Mouse (Mus musculus) midbrain, embryonic 10.5 days (tissue): ENCODE data around the gene Svs6. TPM values are rescaled to one million over a fixed set of nuclear protein-coding genes. Genes with fewer than 3 reads are reported as not detected.
"Not testable (repeated sequence)": the region's sequence is repeated elsewhere in the genome, so short reads cannot be mapped to it uniquely, and the experiment has no call there.

ENCODE experiments used
- DNase-seq: peaks from one replicate; pipeline ENCODE4 v3.0.0-alpha.2; 2017; ENCODE audit warnings: low spot score
- H3K27ac ChIP-seq: fragments of 300-500 bp; sonication (generic); replicated peaks from 2 replicates; pipeline ENCODE4 v1.5.1; 2016; ENCODE audit warnings: mild to moderate bottlenecking
- H3K27me3 ChIP-seq: fragments of 300-500 bp; sonication (generic); 2 replicates; pipeline ENCODE4 v1.6.1; 2016; ENCODE audit warnings: low read depth, mild to moderate bottlenecking; ENCODE audit not compliant: poor library complexity, severe bottlenecking
- H3K36me3 ChIP-seq: fragments of 300-500 bp; sonication (generic); 2 replicates; pipeline ENCODE4 v1.6.1; 2016; ENCODE audit warnings: mild to moderate bottlenecking, moderate library complexity
- H3K4me1 ChIP-seq: fragments of 300-500 bp; sonication (generic); 2 replicates; pipeline ENCODE4 v1.6.1; 2016
- H3K4me3 ChIP-seq: fragments of 300-500 bp; sonication (generic); 2 replicates; pipeline ENCODE4 v1.5.1; 2016; ENCODE audit warnings: mild to moderate bottlenecking, moderate library complexity
- H3K9me3 ChIP-seq: fragments of 300-500 bp; sonication (generic); replicated peaks from 2 replicates; pipeline ENCODE4 v1.6.1; 2016; ENCODE audit warnings: mild to moderate bottlenecking
- WGBS: fragments of 180-500 bp; shearing (Covaris S2); methylation state at CpG from one replicate; pipeline ENCODE4 v1.1.7; 2016; 5-methylcytosine and 5-hydroxymethylcytosine counted together
- polyA plus RNA-seq: library from polyadenylated mRNA; unstranded; fragments of >200 nt; fragmentation: Nextera tagmentation; extraction: Ambion mirVana; gene quantifications from 2 replicates; pipeline ENCODE4 v1.2.1, GENCODE M21; 2016

The Svs6 gene
- polyA plus RNA-seq: not detected in 2 replicates

DNA sequence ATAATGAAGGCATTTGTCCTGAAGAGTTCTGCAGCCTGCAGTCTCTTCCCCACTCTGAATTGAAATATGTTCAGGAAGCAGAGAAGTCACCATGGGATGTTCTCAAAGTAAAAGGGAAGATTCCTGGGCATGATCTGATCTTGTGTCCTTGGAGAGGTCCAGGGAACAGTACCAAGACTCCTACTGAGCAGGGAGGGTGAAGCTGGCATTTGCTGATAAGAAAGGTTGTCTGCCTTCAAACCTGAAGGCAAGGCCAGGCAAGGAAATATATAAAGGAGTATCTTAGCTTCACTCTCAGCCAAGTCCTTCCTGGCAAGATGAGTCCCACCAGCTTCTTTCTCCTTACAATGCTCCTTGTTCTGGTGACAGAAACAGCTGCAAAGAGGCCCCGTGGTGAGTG is at the start of gene Svs6:
Gene Svs6, plus strand, starts transcription at position 301 of the 400 bp plus-strand sequence.
- H3K4me1 ChIP-seq, H3K4me3 ChIP-seq, H3K36me3 ChIP-seq, DNase-seq, H3K27me3 ChIP-seq, H3K27ac ChIP-seq, H3K9me3 ChIP-seq: not testable (repeated sequence)
- WGBS: 76% methylated on average over 1 of the region's 1 CpGs

DNA sequence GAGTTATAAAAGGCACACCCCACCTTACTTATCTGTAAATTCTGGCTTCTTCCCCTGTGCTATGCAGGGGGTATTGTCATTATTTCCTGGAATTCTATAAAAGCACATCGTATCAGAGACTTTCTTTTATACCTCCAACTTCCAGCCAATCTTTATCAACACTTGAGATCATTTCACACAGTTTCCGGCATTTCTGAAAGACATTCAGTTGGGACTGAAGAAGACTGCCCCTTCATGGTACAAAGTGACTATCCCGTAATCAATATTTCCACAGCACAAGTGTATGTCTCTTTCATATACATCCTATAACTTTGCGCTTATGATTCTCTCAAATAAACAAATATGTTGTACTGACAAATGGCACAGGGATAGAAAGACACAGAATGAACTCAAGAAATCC is 38.2 kb upstream of the Svs6 start, which contains the start of gene Svs4:
Gene Svs4, minus strand, starts transcription at position 101 of the 400 bp plus-strand sequence.
- no peaks in the 10 kb centered on the region for H3K36me3 ChIP-seq
- no peaks in the 10 kb centered on the region for H3K27me3 ChIP-seq
- H3K9me3 ChIP-seq: no peaks in the 10 kb centered on the region
- H3K4me3 ChIP-seq: no peak within 1 kb of the TSS
- 93% methylated on average over 4 of the region's 4 CpGs for WGBS
- no peak for DNase-seq
- H3K4me1 ChIP-seq: no peaks in the 10 kb centered on the region
- H3K27ac ChIP-seq: no peak within 1 kb of the TSS

DNA sequence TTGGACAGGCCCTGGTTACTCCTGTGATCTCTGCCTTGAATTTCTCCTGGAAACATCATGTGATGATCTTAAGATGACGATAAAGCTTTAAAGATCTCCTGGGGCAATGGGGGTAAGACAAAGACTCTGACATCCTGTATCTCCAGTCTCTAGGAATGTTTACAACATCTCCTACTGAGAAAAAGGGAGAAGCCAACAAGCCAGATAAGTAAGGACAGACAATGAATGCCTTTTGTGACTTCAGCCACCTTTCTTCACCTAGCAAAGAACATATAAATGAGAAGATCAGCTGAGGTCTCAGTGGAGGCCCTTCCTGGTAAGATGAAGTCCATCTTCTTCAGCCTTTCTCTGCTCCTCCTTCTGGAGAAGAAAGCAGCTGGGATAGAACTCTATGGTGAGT is 27.6 kb upstream of the Svs6 start, which contains the start of gene Svs3a:
Gene Svs3a, plus strand, starts transcription at position 301 of the 400 bp plus-strand sequence.
- H3K27ac ChIP-seq, H3K4me3 ChIP-seq, H3K36me3 ChIP-seq, H3K27me3 ChIP-seq, H3K4me1 ChIP-seq, H3K9me3 ChIP-seq, DNase-seq: not testable (repeated sequence)
- 78% methylated on average over 1 of the region's 1 CpGs for WGBS

DNA sequence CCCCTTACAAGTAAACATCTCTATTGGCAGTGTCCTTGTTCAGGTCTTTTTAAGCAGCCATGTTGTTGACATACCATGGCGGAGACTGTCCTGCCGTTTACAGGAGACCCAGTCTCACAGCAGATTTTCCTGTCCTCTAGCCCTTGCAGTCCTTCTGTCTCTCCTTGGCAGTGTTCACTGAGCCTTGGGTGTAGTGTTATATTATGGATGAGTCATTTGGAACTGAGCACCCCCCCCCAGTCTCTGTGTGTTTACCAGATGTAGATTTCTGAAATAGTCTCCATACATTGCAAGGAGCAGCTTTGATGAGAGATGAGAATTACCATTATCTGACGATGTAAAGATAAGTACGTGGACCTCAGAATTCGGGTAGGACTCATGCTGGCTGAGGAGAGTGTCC is 4.0 kb upstream of the Svs6 start:
- no peaks in the 10 kb centered on the region for H3K4me1 ChIP-seq
- H3K27me3 ChIP-seq: no peaks in the 10 kb centered on the region
- H3K36me3 ChIP-seq: no peaks in the 10 kb centered on the region
- no peaks in the 10 kb centered on the region for H3K9me3 ChIP-seq
- no peak for DNase-seq
- no peak overlapping the region for H3K4me3 ChIP-seq
- H3K27ac ChIP-seq: no peak overlapping the region
- whole genome bisulfite sequencing: 89% methylated on average over 5 of the region's 5 CpGs

DNA sequence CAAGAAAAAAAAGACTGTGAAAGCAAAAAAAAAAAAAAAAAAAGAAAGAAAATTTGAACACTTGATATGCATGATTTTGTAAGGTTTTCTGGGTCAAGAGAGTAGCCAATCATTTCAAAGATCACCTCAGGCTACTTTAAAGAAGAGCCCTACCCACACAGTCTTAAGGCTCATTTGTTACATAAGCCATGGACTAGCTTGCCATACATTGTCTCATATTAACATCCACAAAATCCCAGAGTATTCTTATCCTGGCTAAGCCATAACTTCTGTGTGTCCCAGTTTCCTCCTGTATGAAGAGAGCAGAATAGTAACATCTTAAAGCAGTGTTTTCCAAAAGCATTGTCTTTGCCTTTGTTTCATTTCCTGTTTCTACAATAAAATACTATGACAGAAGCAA is 1.1 kb upstream of the Svs6 start:
- H3K27ac ChIP-seq, H3K9me3 ChIP-seq, H3K36me3 ChIP-seq, H3K4me1 ChIP-seq, DNase-seq, H3K27me3 ChIP-seq, H3K4me3 ChIP-seq: not testable (repeated sequence)

DNA sequence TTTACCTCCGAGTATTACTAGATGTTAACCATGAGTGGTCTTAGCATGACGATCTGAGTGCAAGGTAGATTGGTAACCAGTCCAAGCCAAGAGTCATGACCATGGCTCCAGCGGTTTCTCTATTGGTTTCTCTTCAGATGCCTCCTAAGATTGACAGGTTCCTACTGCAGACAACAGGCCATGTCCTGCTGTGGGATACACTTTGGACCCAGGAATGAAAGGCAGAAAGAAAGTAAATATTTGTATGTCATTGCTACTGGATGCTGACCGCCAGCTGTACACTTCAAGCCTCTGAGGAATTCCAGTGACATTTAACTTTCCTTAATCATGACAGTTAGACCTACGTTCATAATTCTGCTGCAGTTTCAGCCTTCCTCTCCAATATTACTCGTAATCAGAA is 4.4 kb downstream of the Svs6 start:
- H3K27me3 ChIP-seq: no peaks in the 10 kb centered on the region
- H3K9me3 ChIP-seq: no peaks in the 10 kb centered on the region
- H3K36me3 ChIP-seq: no peaks in the 10 kb centered on the region
- no peak overlapping the region for H3K4me3 ChIP-seq
- H3K4me1 ChIP-seq: no peaks in the 10 kb centered on the region
- no peak overlapping the region for H3K27ac ChIP-seq
- WGBS: 90% methylated on average over 6 of the region's 6 CpGs
- DNase-seq: no peak

DNA sequence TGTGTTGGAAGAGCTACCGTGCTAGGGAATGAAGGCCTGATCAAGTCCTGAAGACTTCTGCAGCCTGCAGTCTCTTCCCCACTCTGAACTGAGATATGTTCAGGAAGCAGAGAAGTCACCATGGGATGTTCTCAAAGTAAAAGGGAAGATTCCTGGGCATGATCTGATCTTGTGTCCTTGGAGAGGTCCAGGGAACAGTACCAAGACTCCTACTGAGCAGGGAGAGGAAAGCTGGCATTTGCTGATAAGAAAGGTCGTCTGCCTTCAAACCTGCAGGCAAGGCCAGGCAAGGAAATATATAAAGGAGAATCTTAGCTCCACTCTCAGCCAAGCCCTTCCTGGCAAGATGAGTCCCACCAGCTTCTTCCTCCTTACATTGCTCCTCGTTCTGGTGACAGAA is 15.9 kb downstream of the Svs6 start, which contains the start of gene Svs5:
Gene Svs5, plus strand, starts transcription at position 301 of the 400 bp plus-strand sequence.
- DNase-seq, H3K27ac ChIP-seq, H3K9me3 ChIP-seq, H3K36me3 ChIP-seq, H3K4me1 ChIP-seq, H3K27me3 ChIP-seq, H3K4me3 ChIP-seq: not testable (repeated sequence)
- WGBS: 86% methylated on average over 3 of the region's 3 CpGs

DNA sequence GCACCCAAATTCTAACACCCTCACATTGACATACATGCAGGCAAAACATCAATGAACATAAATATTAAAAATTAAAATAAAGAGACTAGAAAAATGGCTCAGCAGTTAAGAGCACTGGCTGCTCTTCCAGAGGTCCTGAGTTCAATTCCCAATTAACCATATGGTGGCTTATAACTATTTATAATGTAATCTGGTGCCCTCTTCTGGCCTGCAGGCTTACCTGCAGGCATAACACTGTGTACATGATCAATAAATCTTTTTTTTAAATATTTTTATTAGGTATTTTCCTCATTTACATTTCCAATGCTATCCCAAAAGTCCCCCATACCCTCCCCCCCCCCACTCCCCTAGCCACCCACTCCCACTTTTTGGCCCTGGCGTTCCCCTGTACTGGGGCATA is 27.2 kb downstream of the Svs6 start:
- 74% methylated on average over 1 of the region's 1 CpGs for WGBS
- not testable (repeated sequence) for H3K27ac ChIP-seq, H3K27me3 ChIP-seq, DNase-seq, H3K4me3 ChIP-seq, H3K9me3 ChIP-seq, H3K4me1 ChIP-seq, H3K36me3 ChIP-seq

DNA sequence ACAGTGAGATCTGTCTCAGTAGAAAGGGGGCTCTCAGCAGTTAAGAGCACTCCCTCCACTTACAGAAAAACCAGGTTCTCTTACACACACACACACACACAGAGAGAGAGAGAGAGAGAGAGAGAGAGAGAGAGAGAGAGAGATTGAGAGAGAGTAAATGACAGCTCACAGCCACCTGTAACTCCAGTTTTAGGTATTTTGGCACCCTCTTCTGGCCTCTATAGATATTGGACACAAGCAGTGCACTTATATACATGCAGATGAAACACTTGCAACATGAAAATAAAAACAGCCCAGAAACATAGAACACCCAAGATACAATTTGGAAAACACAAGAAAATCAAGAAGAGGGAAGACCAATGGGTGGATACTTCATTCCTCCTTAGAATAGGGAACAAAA is 31.1 kb downstream of the Svs6 start:
- H3K4me1 ChIP-seq, H3K36me3 ChIP-seq, H3K4me3 ChIP-seq, H3K27ac ChIP-seq, H3K27me3 ChIP-seq, H3K9me3 ChIP-seq, DNase-seq: not testable (repeated sequence)

DNA sequence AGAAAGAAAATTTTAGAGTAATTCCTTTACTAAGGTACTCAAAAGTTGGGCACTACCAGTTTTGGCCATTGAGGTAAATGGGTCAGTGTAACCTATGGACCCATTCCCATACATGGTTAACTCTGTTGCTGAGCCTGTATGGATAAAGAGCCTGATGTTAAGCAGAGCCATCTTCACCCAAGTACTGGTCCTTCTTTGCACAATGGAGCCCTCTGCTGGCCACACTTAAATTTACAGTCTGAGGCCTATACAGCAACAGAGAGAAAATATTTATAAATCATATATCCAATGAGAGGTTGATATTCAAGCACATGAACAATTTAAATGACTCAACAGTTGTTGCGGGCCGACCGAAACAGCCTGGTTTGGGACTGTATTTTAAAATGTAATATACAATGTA is 32.4 kb downstream of the Svs6 start:
- Histone ChIP-seq H3K27me3 (no peaks in the 10 kb centered on the region), H3K4me3 (no peak overlapping the region), H3K36me3 (no peaks in the 10 kb centered on the region), H3K9me3 (no peaks in the 10 kb centered on the region), H3K4me1 (no peaks in the 10 kb centered on the region), H3K27ac (no peak overlapping the region)
- 91% methylated on average over 3 of the region's 3 CpGs for WGBS
- DNase-seq: peak; percentile 26

DNA sequence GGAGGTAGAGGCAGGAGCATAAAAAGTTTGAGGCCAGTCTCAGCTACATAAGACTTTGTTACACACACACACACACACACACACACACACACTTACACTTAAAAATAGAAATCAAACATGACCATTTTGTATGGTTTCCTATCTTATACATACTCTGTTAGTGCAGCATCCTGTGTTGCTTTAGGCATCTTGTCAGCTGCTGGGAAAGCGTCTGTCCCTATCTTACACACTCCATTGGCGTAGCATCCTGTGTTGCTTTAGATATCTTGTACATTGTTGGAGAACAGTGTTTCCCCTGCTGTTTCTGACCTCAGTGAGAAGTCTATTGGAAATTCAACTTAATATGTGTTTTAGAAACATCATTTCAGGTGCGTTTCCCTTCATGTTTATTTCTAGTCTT is 36.1 kb downstream of the Svs6 start:
- no peaks in the 10 kb centered on the region for H3K4me1 ChIP-seq
- DNase-seq: no peak
- H3K27ac ChIP-seq: no peak overlapping the region
- 89% methylated on average over 3 of the region's 3 CpGs for WGBS
- H3K36me3 ChIP-seq: no peaks in the 10 kb centered on the region
- no peak overlapping the region for H3K4me3 ChIP-seq
- no peaks in the 10 kb centered on the region for H3K9me3 ChIP-seq
- H3K27me3 ChIP-seq: no peaks in the 10 kb centered on the region

DNA sequence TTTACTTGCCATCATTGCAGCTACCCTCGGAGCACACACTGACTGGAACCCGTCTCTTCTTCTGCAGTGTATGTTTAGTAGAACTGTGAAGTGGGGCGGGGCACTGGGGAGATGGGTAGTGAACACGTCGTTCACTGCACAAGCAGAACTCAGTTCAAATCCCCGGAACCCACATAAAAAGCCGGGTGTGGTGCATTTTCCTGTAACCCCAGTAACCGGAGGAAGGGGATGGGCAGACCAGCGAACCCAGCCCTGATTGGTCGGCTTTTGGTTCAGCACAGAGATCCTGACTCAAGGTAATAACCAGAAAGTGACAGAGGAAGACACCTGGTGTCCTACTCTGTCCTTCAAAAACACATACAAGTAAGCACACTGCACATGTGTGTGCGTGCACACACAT is 36.8 kb downstream of the Svs6 start:
- 90% methylated on average over 11 of the region's 11 CpGs for WGBS

DNA sequence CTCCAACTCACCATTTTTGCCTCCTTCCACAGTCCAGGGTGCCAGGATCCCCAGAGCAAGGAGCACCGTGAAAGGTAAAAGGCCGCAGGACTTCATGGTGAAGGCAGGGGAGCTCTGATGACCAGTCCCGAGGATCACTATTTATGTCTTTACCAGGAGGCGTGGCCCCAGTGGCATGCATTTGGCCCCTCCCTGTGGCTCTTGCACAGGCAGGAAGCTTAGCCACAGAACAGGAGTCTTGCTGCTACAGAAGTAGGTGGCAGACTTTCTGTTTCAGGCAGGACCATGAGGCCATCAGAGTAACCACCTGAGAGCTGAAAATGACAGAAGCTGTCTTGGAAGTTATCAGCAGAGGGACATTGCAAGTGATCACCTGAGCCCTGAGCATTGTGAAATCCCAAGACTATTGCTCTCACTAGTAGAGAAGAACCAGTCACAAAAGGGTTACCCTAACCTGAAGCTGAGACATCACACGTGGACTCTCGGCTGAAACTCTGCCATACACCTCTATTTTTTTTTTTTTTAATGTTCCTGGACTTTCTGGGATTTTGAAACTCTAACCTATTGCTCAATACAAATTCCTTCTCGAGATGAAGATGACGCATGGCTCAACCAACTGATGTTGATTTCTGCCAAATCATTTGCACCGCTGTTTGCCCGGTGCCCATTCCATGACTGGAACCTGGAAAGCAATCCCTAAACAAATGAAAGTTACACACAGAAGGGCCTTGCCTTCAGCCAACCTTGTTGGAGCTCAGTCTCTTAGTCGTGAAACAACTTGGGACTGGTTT is 39.8 kb downstream of the Svs6 start:
- WGBS: 78% methylated on average over 11 of the region's 11 CpGs
- peaks cover 9% of the 10 kb centered on the region for H3K4me1 ChIP-seq
- 0 out of 2 replicates have a peak, but pooled peaks cover 5% of the 10 kb centered on the region for H3K27me3 ChIP-seq
- no peak overlapping the region for H3K27ac ChIP-seq
- no peaks in the 10 kb centered on the region for H3K36me3 ChIP-seq
- no peak for DNase-seq
- no peak overlapping the region for H3K4me3 ChIP-seq
- no peaks in the 10 kb centered on the region for H3K9me3 ChIP-seq

More for the DNA sequence above, 36.8 kb downstream of the Svs6 start:
- Histone ChIP-seq H3K4me3 (no peak overlapping the region), H3K27ac (no peak overlapping the region), H3K9me3 (no peaks in the 10 kb centered on the region), H3K4me1 (no peaks in the 10 kb centered on the region), H3K27me3 (no peaks in the 10 kb centered on the region), H3K36me3 (no peaks in the 10 kb centered on the region)
- no peak for DNase-seq
